Mouse (Mus musculus) cerebellum, postnatal 4 days (tissue): Measurements from ENCODE around the gene Gm28635.
"Not testable (repeated sequence)": the region's sequence is repeated elsewhere in the genome, so short reads cannot be mapped to it uniquely, and the experiment has no call there.

ENCODE experiments used
- DNase-seq, 2 experiments: peaks; one replicate each; pipeline ENCODE4 v3.0.0; 2022; ENCODE audit warnings: low spot score in 2 of 2, mixed read lengths in 1 of 2

The Gm28635 gene

DNA sequence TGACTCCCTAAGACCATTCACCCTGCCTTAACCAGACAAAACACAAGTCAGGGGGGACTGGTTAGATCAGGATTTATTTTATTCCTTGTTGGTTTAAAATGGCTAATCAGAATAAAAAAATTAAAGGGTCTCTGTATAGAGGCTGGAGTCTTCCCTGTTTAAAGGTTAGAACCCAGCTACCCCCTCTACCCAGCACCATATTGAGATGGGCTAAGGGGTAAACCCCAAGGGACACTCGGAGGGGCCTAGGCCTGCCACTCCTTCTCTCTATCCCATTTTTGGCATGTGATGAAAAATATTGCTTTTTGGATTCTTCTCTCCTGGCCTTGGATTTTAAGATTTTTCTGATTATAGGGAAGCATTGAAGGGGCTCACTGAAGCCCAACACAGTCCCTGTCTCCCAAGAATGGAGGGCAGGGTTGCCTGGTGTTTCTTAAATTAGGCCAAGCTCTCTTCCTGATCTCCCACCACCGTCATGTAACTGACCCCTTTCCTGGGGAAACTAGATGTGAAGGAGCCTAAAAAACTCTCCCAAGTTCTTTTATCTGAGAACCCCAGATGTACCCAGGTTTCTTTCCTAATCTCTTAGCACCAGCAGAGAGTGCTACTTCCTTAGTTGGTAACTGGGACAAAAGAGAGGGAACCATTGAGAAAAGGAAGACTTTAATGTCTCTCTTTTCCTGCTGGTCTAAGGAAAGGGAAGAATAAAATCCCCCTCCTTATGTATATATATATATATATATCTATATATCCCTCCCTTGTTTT, 10.4 kb upstream of the Gm28635 start:
- DNase-seq: no peak

GRCm38 (mm10) chr2:84682605-84683183, 4.9 kb upstream of the Gm28635 start:
- no peak for DNase-seq

DNA sequence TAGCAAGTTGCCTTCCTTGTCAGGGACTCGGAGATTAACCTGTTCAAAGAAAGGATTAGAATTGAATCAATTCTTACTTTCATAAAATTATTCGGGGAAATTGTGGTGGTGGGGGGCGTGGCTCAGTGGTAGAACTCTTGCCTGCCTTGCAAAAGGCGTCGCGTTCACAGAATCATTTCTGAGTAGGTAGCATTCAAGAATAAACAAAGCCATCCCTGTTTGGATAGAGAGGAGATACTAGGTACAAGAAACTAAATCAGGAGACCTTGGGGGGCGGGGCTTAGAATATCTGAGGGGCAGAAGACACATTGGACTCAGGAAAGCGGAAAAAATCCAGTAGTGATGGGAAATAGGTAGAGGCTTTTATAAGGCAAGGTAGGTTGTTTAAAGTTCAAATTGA, 1.2 kb upstream of the Gm28635 start, which contains the start of gene Tmx2:
Gene Tmx2, minus strand, starts transcription at position 125 of the 400 bp plus-strand sequence.
- no peak for DNase-seq

- DNase-seq: no peak
Observed at GRCm38 (mm10) chr2:84677270-84677967, 422 bp downstream of the Gm28635 start.

DNA sequence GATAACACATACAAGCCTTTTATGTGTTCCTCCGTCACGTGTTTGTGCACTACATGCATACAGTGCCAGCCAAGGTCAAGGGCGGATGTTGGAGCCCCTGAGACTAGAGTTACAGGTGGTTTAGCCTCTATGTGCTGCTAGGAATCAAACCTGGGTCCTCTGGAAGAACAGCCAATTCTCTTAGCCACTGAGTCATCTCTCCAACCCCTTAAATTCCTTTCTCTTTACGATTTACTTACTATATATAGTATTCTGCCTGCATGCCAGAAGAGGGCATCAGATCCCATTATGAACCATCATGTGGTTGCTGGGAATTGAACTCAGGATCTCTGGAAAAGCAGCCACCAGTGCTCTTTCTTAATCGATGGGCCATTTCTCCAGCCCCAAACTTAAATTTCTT, 6.3 kb downstream of the Gm28635 start:
- not testable (repeated sequence) for DNase-seq

- peak; percentile 75 to 86 for DNase-seq
Observed at GRCm38 (mm10) chr2:84670569-84670933, 7.3 kb downstream of the Gm28635 start, which contains the start of gene Selenoh. TSS of gene Selenoh (minus strand) at chr2:84670770.

GRCm38 (mm10) chr2:84669828-84670568, 7.8 kb downstream of the Gm28635 start:
- peak in 1 of 2 experiments; percentile 37 for DNase-seq

DNA sequence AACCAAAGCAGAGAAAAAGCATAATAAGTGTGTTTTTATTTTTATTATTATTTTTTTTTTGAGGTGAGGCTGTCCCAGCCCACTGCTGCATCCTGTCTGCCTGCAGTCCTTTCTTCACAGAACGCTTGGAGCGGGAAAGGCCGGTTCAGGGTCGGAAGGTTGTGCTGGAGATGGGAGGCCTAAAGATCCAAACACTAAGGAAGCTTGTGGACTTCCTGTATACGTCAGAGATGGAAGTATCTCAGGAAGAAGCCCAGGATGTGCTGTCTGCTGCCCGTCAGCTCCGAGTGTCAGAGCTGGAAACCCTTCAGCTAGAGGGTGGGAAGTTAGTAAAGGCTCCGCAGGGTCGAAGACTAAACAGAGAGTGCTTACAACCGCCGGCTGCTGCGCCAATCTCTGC, 11.8 kb downstream of the Gm28635 start:
- DNase-seq: no peak

GRCm38 (mm10) chr2:84662866-84663265, 15.0 kb downstream of the Gm28635 start:
- no peak for DNase-seq

GRCm38 (mm10) chr2:84660253-84660652, 17.6 kb downstream of the Gm28635 start:
- DNase-seq: no peak

DNA sequence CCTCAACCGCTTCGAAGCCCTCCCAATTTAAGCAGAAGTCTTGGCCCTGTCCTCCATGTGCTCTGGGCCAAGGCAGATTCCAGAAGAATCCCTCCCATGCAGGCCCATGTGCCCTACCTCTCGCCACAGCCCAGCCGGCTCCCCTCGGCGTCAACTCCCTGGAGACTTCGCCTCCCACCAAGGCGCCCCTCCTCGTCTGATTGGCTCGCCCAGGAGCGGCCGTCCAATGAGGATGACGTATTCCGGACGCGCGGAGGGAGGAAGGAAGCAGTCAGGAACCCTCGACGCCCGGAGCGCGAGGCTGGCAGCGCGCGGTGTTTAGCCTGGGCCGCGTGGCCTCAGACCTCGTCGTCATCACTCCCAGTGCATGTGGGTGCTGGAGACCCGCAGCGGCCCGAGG, 19.0 kb downstream of the Gm28635 start, which contains the start of gene Btbd18:
Gene Btbd18, plus strand, starts transcription at position 274 of the 400 bp plus-strand sequence.
- DNase-seq: no peak

GRCm38 (mm10) chr2:84655864-84656263, 22.0 kb downstream of the Gm28635 start:
- no peak for DNase-seq

GRCm38 (mm10) chr2:84653354-84653753, 24.5 kb downstream of the Gm28635 start:
- DNase-seq: no peak

DNA sequence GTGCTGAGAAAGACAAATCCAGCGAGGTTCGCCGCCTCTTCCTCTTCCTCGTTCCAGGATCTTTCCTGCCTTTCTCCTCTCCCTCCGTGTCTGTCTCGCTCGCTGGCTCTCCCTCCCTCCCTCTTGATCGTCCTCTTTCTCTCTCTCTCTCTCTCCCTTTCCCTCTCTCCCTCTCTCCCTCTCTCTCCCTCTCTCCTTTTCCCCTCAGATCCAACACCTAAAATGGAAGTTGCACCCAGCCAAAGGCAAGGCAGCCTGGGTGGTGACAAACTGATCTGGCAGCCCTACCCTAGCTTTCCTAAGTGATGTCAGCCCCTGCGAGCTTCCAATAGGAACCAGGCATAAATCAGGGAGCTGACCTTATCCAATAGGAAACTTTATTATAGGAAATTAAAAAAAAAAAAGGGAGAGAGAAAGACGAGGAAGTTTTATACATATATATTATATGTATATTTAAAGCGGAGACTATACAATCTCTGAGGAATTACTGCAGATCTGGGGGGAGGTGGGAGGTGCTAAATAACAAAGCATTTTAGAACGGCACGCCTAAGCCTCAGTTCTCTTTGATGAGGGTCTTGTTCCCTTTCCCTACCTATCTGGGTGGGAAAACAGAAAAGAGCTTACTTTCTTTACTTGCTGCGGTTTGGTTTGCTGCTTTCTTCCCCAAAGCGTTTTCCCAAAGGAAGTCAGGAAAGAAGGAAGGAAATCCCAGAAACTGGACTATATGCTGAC, 27.2 kb downstream of the Gm28635 start, which contains the start of gene Ctnnd1:
Gene Ctnnd1, minus strand, starts transcription at position 302 of the 732 bp plus-strand sequence.
- peak; percentile 43 to 76 for DNase-seq

GRCm38 (mm10) chr2:84649674-84650073, 28.2 kb downstream of the Gm28635 start:
- no peak for DNase-seq

DNA sequence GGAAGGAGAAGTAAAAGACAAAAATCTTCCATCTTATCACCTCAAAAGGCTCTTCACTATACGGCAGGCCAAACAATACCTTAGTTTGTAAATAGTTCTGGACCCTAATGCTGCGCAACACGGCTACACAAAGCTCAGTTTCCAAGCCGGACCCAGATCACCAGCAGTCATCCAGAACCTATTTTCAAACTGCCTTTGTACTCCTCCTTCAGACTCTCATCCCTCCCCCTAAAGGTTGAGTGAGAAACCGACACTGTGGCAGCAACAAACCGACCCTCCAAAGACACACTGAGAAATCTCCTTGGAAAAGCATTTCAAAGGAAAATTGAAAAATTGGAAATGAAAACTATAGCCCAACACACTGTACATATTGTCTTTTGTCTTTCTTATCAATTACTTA, 29.5 kb downstream of the Gm28635 start:
- no peak for DNase-seq

GRCm38 (mm10) chr2:84647051-84647568, 30.7 kb downstream of the Gm28635 start:
- DNase-seq: no peak

DNA sequence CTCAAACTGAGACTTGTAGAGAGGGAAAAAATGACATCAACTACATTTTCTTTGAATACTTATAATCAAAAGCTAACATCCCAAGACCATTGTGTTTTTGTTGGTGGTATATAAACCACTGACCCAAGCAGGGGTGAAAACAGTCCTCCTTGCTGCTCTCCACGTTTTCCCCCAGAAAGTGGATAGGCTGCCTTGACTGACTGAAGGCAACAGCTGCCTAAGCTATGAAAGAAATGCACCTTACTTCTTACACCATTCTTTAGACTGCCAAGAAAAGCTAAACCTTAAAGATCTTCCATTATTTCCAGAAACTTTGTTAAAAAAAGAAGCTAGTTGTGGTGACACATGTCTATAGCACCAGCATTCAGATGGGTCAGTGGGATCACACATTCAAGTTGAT, 31.7 kb downstream of the Gm28635 start:
- no peak for DNase-seq

DNA sequence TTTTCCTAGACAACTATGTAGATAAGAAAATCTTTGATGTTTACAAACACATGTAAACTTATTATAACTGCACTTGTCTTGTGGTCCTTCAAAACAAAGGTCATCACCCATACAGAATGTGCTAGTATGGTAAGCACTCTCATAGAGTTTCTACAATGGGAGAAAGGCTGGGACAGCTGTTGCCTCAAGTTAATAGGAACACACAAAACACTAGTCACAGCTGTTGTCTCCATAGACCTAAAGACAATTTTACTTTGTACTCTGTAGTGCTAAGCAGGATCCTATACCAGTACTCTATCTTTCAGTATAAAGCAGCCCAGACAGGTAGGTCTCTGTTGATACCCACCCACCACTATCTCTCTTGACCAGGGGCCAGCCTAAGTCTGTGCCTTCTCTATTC, 37.0 kb downstream of the Gm28635 start:
- DNase-seq: no peak

DNA sequence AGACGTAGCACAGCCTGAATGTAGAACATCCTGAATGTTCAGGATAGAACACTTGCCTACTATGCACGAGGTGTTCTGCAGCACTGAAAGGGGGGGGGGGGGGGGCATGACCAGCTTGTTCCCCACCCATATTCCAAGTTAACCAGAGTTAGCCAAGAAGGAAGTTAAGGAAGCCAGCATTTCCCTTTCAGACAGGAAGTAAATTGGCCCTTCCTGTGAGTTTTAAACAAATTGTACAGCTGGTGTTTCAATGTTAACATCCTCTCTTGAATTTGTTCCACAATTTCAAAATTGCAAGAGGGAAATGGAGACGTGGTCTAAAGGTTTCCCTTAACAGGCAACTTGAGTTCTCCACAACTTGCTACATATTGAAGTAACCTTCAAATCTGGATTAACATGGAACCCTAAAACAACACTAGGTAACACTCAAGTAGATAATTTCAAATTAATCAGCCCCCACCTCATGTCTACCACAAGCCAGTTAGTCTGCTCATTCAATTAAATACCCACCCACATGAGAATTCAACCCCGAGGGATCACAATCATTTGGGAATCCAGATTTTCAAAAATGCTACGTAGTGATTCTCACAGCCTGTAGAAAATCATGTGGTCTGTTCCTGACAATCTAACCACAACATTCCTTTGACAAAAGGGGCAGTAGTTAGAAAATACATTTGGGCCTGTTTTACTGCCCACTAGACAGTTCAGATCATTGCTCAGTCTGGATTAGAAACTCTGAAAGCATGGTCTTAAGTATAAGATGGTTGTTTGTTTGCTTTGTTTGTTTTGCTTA, 39.2 kb downstream of the Gm28635 start:
- DNase-seq: no peak
